Mouse (Mus musculus) erythroid progenitor cell, adult 5-6 weeks (primary cell): ENCODE measurements around the gene Pi4kb. TPM values are rescaled to one million over a fixed set of nuclear protein-coding genes. Genes with fewer than 3 reads are reported as not detected.

Source experiments
- ATAC-seq: replicated peaks from 2 replicates; pipeline ENCODE4 v1.8.0; 2016; ENCODE audit warnings: moderate number of reproducible peaks, mild to moderate bottlenecking, moderate TSS enrichment, inconsistent platforms; ENCODE audit not compliant: poor library complexity, low FRiP score, severe bottlenecking
- total RNA-seq, 2 experiments: library from RNA; stranded (forward) in 1 of 2; stranded (reverse) in 1 of 2; fragments of 150-400 nt in 1 of 2; fragments of 186-747, 209-891 nt in 1 of 2; gene quantifications; 2 replicates each; pipeline versions ENCODE4 v1.2.3 to v1.2.4; 2015 to 2017; ENCODE audit warnings: low replicate concordance in 2 of 2

Pi4kb gene
- total RNA-seq, 2 experiments from 2014 or later = 9.5 to 12.2 TPM

GRCm38 (mm10) chr3:94953384-94953763, 21.2 kb upstream of the Pi4kb start:
- ATAC-seq = no peak

GRCm38 (mm10) chr3:94953764-94954616, 20.5 kb upstream of the Pi4kb start, which contains the start of gene Rfx5:
Gene Rfx5, plus strand, starts transcription at chr3:94954075.
- ATAC-seq = peak; percentile 96

- ATAC-seq = no peak
These were observed 16.2 kb upstream of the Pi4kb start for GRCm38 (mm10) chr3:94958295-94958694.

GRCm38 (mm10) chr3:94959871-94960270, 14.7 kb upstream of the Pi4kb start:
- ATAC-seq = no peak

GRCm38 (mm10) chr3:94960322-94960721, 14.2 kb upstream of the Pi4kb start:
- no peak for ATAC-seq

GRCm38 (mm10) chr3:94964989-94965388, 9.5 kb upstream of the Pi4kb start:
- no peak for ATAC-seq

- no peak for ATAC-seq
These were observed 8.7 kb upstream of the Pi4kb start for GRCm38 (mm10) chr3:94965878-94966277.

GRCm38 (mm10) chr3:94972552-94972951, 2.0 kb upstream of the Pi4kb start:
- no peak for ATAC-seq

GRCm38 (mm10) chr3:94973620-94974019, 911 bp upstream of the Pi4kb start:
- no peak for ATAC-seq

GRCm38 (mm10) chr3:94974026-94974527, 454 bp upstream of the Pi4kb start:
- ATAC-seq = peak; percentile 23

GRCm38 (mm10) chr3:94984312-94984711, 9.8 kb downstream of the Pi4kb start:
- ATAC-seq = no peak

GRCm38 (mm10) chr3:94985513-94985912, 11.0 kb downstream of the Pi4kb start:
- no peak for ATAC-seq

GRCm38 (mm10) chr3:94987578-94987977, 13.0 kb downstream of the Pi4kb start:
- 0 out of 2 replicates have a peak, but pooled peaks have one; percentile 39 for ATAC-seq

- no peak for ATAC-seq
These were observed 14.7 kb downstream of the Pi4kb start for GRCm38 (mm10) chr3:94989159-94989761.

GRCm38 (mm10) chr3:94996946-94997345, 22.4 kb downstream of the Pi4kb start:
- peak; percentile 83 for ATAC-seq

- no peak for ATAC-seq
These were observed 28.0 kb downstream of the Pi4kb start for GRCm38 (mm10) chr3:95002569-95002968.

- no peak for ATAC-seq
These were observed 28.7 kb downstream of the Pi4kb start for GRCm38 (mm10) chr3:95003273-95003672.

GRCm38 (mm10) chr3:95005651-95006050, 31.1 kb downstream of the Pi4kb start:
- no peak for ATAC-seq

- ATAC-seq = no peak
These were observed 33.2 kb downstream of the Pi4kb start for GRCm38 (mm10) chr3:95007706-95008105.

GRCm38 (mm10) chr3:95010396-95010795, 35.9 kb downstream of the Pi4kb start:
- no peak for ATAC-seq

- ATAC-seq = no peak
These were observed 38.5 kb downstream of the Pi4kb start for GRCm38 (mm10) chr3:95012982-95013381.
